Mouse (Mus musculus) lung, postnatal 0 days (tissue): ENCODE results near the gene Fam110c.

Experiments used
- CTCF ChIP-seq: IDR thresholded peaks from 2 replicates; pipeline ENCODE4 v1.5.1; 2016; ENCODE audit warnings: antibody characterized with exemption, mild to moderate bottlenecking
- EP300 ChIP-seq: IDR thresholded peaks from 2 replicates; pipeline ENCODE4 v1.6.1; 2016; ENCODE audit warnings: antibody characterized with exemption, mild to moderate bottlenecking, control low read depth

GRCm38 (mm10) chr12:31073412-31074354, at the start of gene Fam110c:
- TF ChIP-seq EP300 (no peak), CTCF (peak; percentile 39)
